Mouse (Mus musculus) layer of hippocampus, adult 2 months (tissue): Measurements from ENCODE around the gene Agpat3. TPM values are rescaled to one million over a fixed set of nuclear protein-coding genes. Genes with fewer than 3 reads are reported as not detected.
A peak's percentile ranks its signal among the peaks of the same experiment; 100 is the strongest.

Source experiments
- DNase-seq, 2 experiments: peaks; one replicate each; pipeline ENCODE4 v3.0.0; 2022; ENCODE audit warnings: low spot score in 2 of 2
- H3K27ac ChIP-seq: fragments of 200-600 bp; 2 replicates; pipeline ENCODE4 v1.8.1; 2022
- H3K4me3 ChIP-seq: fragments of 200-600 bp; 2 replicates; pipeline ENCODE4 v1.8.1; 2022; ENCODE audit warnings: mild to moderate bottlenecking
- CTCF ChIP-seq: fragments of 200-600 bp; conservative IDR thresholded peaks from 2 replicates; pipeline ENCODE4 v1.8.1; 2022; ENCODE audit warnings: antibody characterized with exemption, mild to moderate bottlenecking, moderate library complexity
- microRNA-seq, 2 experiments: library from miRNA; unstranded; fragments of <30 nt; microRNA quantifications; one replicate each; pipeline ENCODE4 v1.2.0; 2021
- total RNA-seq, 2 experiments: library from RNA; stranded (reverse); gene quantifications; 2 replicates each; pipeline ENCODE4 v1.2.3; 2021

Gene Agpat3
- total RNA-seq, 2 experiments from 2014 or later: 207 to 216 TPM

DNA sequence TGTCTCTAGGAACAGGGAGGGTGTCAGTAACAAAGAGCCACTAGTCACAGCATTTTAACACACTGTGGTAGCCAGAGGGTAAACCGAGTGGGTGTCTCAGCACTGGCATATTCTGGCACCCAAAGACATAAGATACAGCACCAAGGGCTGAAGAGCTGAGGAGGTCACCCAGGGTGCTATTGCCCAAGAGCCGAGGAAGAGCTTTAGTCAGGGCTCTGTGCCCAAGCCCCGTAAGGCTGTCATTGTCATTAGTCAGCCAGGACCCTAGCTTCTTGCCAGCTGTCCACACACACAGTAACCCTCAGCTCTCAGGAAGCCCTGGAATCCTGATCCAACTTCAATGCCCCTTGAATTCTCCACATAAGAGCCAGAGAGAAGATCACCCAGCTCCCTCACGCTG is 129.4 kb downstream of the Agpat3 start:
- no peak for DNase-seq
- Histone ChIP-seq H3K4me3 (no peak overlapping the region), H3K27ac (peak overlapping the region; percentile 76)
- no peak for TF ChIP-seq CTCF

DNA sequence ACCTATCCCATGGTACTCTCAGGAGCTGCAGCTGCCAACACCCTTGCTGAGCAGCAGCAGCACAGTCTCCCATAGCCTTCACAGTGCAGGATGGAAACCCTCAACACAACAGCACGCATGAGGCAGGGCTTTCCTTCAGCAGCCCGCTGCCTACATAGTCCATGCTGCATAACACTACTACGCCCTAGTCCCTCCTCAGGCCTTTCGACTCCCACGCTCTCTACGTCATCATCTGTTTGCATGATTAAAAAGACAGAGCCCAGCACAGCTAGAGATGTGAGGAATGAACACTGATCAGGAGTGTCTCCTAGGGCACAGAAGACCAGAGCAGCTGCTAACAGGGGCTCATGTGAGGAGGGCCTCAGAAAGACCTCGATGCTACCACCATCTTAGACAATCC is 131.0 kb downstream of the Agpat3 start:
- no peak overlapping the region for H3K4me3 ChIP-seq
- peak overlapping the region; percentile 76 for H3K27ac ChIP-seq
- peak in 1 of 2 experiments; percentile 37 for DNase-seq
- no peak for TF ChIP-seq CTCF

DNA sequence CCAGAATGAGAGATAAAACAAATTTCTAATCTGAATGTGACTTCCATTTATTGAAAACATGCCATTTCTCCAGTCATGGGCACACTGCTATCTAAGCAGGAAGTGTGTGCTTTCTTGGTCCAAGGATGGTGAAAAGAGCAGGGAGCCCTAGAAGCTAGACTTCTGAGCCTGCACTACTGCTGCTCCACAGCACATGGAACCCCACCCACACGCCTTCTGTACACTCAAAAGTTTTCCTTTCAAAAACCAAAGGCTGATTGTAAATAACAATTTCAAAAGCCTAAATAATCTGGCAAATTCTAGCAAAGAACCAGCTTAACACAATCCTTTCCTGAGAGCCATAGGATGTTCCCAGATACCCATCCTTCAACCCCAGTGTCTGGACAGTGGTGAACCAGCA is 132.8 kb downstream of the Agpat3 start:
- peak overlapping the region; percentile 76 for H3K27ac ChIP-seq
- no peak overlapping the region for H3K4me3 ChIP-seq
- DNase-seq: peak; percentile 74 to 83
- TF ChIP-seq CTCF: no peak

Small RNA genes lying within 50 kb of the gene (microRNA-seq; reads per million reads assigned to microRNA genes)
- 0 reads per million in 2 experiments for gene Mir7659

Other genes starting within 250 kb of the Agpat3 start
- 100 to 1,000 TPM; 124 to 134 TPM for gene D10Jhu81e, start 182.7 kb downstream of the Agpat3 start, total RNA-seq
- gene Pwp2, start 167.3 kb downstream of the Agpat3 start, total RNA-seq: 10 to 100 TPM; 19.7 to 19.9 TPM
- 10 to 100 TPM; 83.4 to 84.1 TPM for gene Trappc10, start 107.8 kb downstream of the Agpat3 start, total RNA-seq
- gene Rrp1, start 60.6 kb upstream of the Agpat3 start, total RNA-seq: 100 to 1,000 TPM; 352 to 358 TPM
- 10 to 100 TPM; 29.9 to 34.9 TPM for gene Cstb, start 73.2 kb upstream of the Agpat3 start, total RNA-seq
- 10 to 100 TPM; 95.6 to 96.1 TPM for gene Pdxk, start 112.5 kb upstream of the Agpat3 start, total RNA-seq
- not detected for gene Olfr1358, start 164.9 kb upstream of the Agpat3 start, total RNA-seq
- 10 to 100 TPM; 27.8 to 30.2 TPM for gene Ilvbl, start 221.9 kb upstream of the Agpat3 start, total RNA-seq
- gene Syde1, start 239.5 kb upstream of the Agpat3 start, total RNA-seq: 1 to 10 TPM; 6.3 TPM